Mouse (Mus musculus): ENCODE measurements at regions not wholly inside any gene's neighbourhood (a gene's known extent, or its start where the extent isn't known, plus 50 kb on each side); places are given as distances from the start of the nearest gene placed in this dataset.

DNA sequence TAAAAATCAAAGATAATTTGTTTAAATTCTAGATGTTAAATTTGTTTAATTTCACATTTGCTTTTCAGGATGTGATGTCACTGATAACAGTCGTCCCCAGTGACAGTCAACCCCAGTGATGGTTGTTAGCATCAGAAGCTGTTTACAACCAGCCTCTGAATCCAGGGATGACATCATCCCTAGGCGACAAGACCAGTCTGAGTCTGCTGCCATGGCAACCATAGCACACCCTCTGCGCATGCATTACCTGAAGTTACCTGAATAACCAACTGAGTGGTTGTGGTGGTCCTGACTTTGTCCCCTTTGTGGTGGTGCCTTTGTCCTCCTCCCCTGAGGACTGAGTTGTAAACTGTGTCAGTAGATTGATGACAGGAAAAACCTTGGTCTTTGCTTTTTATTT is 92.0 kb upstream of the Zfp644 start:
- WGBS, result 23% methylated on average over 3 of the region's 3 CpGs

DNA sequence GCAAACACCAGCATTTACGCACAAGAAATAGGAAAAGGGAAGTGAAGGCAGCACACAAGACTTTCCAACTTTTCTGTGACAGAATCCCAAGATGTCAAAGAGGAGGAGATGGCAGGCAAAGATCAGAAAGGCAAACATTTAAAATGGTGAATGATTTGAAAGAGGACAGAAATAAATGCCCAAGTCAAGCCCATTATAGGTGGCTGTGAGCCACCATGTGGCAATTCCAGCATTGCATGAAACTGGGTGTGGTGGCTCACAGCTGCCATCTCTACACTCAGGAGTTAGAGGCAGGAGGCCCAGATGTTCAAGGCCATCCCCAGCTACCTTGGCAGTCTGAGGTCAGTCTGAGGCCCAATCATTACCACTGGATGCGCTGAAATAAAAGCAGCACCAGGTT is 88.0 kb upstream of the Zfp644 start:
- no peaks in the 10 kb centered on the region for H3K4me1 ChIP-seq (ENCODE audit: control insufficient read depth, insufficient read depth, low read length)
- no peak overlapping the region for H3K4me2 ChIP-seq (ENCODE audit: low read depth, low read length)
- WGBS, result 66% methylated on average over 2 of the region's 2 CpGs

More for the DNA sequence above, 92.0 kb upstream of the Zfp644 start:
- ATAC-seq (ENCODE audit: insufficient read depth, low FRiP score), result no peak
- Histone ChIP-seq H3K27ac (ENCODE audit: low read length) (no peak overlapping the region), H3K36me3 (ENCODE audit: control insufficient read depth, insufficient read depth, low read length) (no peaks in the 10 kb centered on the region), H3K9ac (ENCODE audit: low read length) (no peak overlapping the region), H3K9me3 (replicated peaks; ENCODE audit: control insufficient read depth, low read length) (peaks cover 3% of the 10 kb centered on the region; the same call in 1 of the 2 replicates), H3K4me1 (ENCODE audit: control insufficient read depth, insufficient read depth, low read length) (no peaks in the 10 kb centered on the region), H3K4me2 (ENCODE audit: low read depth, low read length) (no peak overlapping the region), H3K27me3 (ENCODE audit: control insufficient read depth, insufficient read depth, low read length) (no peaks in the 10 kb centered on the region), H3K4me3 (replicated peaks; ENCODE audit: low read length) (no peak overlapping the region)

GRCm38 (mm10) chr5:106783864-106784609 is 87.0 kb upstream of the Zfp644 start:
- Histone ChIP-seq H3K4me2 (ENCODE audit: low read depth, low read length) (peak overlapping the region; percentile 34), H3K27ac (ENCODE audit: low read length) (no peak overlapping the region), H3K4me3 (replicated peaks; ENCODE audit: low read length) (0 out of 2 replicates have a peak overlapping the region, but pooled peaks have one; percentile 13), H3K9ac (ENCODE audit: low read length) (peak overlapping the region; percentile 14; the same call in 1 of the 2 replicates), H3K4me1 (ENCODE audit: control insufficient read depth, insufficient read depth, low read length) (no peaks in the 10 kb centered on the region), H3K9me3 (replicated peaks; ENCODE audit: control insufficient read depth, low read length) (peaks cover 3% of the 10 kb centered on the region; the same call in 1 of the 2 replicates), H3K27me3 (ENCODE audit: control insufficient read depth, insufficient read depth, low read length) (no peaks in the 10 kb centered on the region), H3K36me3 (ENCODE audit: control insufficient read depth, insufficient read depth, low read length) (no peaks in the 10 kb centered on the region)
- WGBS, result 14% methylated on average over 11 of the region's 11 CpGs
- ATAC-seq (ENCODE audit: insufficient read depth, low FRiP score), result no peak

More for the DNA sequence above, 88.0 kb upstream of the Zfp644 start:
- H3K27ac ChIP-seq (ENCODE audit: low read length), result no peak overlapping the region
- peaks cover 3% of the 10 kb centered on the region; the same call in 1 of the 2 replicates for H3K9me3 ChIP-seq (replicated peaks; ENCODE audit: control insufficient read depth, low read length)
- H3K27me3 ChIP-seq (ENCODE audit: control insufficient read depth, insufficient read depth, low read length), result no peaks in the 10 kb centered on the region
- no peak for ATAC-seq (ENCODE audit: insufficient read depth, low FRiP score)
- H3K9ac ChIP-seq (ENCODE audit: low read length), result no peak overlapping the region
- H3K36me3 ChIP-seq (ENCODE audit: control insufficient read depth, insufficient read depth, low read length), result no peaks in the 10 kb centered on the region
- H3K4me3 ChIP-seq (replicated peaks; ENCODE audit: low read length), result no peak overlapping the region

GRCm38 (mm10) chr5:106780749-106781148 is 83.7 kb upstream of the Zfp644 start:
- no peak for ATAC-seq (ENCODE audit: insufficient read depth, low FRiP score)
- no peak overlapping the region for H3K4me2 ChIP-seq (ENCODE audit: low read depth, low read length)
- no peak overlapping the region for H3K27ac ChIP-seq (ENCODE audit: low read length)
- H3K9me3 ChIP-seq (replicated peaks; ENCODE audit: control insufficient read depth, low read length), result peaks cover under 1% of the 10 kb centered on the region; the same call in 1 of the 2 replicates
- no peaks in the 10 kb centered on the region for H3K36me3 ChIP-seq (ENCODE audit: control insufficient read depth, insufficient read depth, low read length)
- no peak overlapping the region for H3K4me3 ChIP-seq (replicated peaks; ENCODE audit: low read length)
- 93% methylated on average over 10 of the region's 10 CpGs for WGBS
- no peak overlapping the region for H3K9ac ChIP-seq (ENCODE audit: low read length)
- H3K27me3 ChIP-seq (ENCODE audit: control insufficient read depth, insufficient read depth, low read length), result no peaks in the 10 kb centered on the region
- H3K4me1 ChIP-seq (ENCODE audit: control insufficient read depth, insufficient read depth, low read length), result 0 out of 2 replicates have a peak, but pooled peaks cover 5% of the 10 kb centered on the region

GRCm38 (mm10) chr5:106778176-106778781 is 81.2 kb upstream of the Zfp644 start:
- 0 out of 2 replicates have a peak, but pooled peaks cover 5% of the 10 kb centered on the region for H3K4me1 ChIP-seq (ENCODE audit: control insufficient read depth, insufficient read depth, low read length)
- WGBS, result 30% methylated on average over 8 of the region's 8 CpGs
- H3K27ac ChIP-seq (ENCODE audit: low read length), result no peak overlapping the region
- no peak for ATAC-seq (ENCODE audit: insufficient read depth, low FRiP score)
- H3K9ac ChIP-seq (ENCODE audit: low read length), result no peak overlapping the region
- H3K27me3 ChIP-seq (ENCODE audit: control insufficient read depth, insufficient read depth, low read length), result no peaks in the 10 kb centered on the region
- no peaks in the 10 kb centered on the region for H3K9me3 ChIP-seq (replicated peaks; ENCODE audit: control insufficient read depth, low read length)
- H3K36me3 ChIP-seq (ENCODE audit: control insufficient read depth, insufficient read depth, low read length), result no peaks in the 10 kb centered on the region
- H3K4me3 ChIP-seq (replicated peaks; ENCODE audit: low read length), result no peak overlapping the region
- no peak overlapping the region for H3K4me2 ChIP-seq (ENCODE audit: low read depth, low read length)

DNA sequence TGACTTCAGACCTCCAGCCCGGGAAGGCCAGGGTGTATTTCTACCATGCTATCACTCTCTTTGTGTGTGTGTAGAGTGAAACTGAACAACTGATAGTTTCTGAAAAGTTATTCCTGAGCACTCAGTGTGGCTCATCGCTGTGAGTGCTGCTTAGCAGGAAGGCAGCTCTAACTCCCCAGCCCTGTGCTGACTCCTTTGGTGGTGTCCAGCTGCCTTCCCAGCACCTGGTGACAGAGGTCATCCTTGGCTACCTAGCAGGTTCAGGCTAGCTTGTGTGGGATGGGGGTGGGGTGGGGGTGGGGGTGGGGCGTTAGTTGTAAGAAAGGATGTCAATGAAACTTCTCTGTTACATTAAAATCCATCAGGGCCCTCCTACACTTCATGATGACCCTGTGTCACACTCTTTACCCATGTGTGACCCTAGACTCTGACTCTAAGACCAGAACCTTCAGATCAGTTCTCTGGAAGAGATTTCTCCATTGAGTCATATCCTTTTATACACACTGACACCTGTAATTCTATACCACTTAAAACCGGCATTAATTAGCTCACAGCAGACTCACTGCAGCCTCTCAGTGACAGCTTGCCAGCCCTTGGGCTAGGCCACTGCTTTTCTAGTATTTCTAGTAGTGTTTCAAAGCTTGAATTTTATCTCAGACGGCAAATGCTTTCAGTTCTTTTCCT is 78.1 kb upstream of the Zfp644 start:
- H3K4me3 ChIP-seq (replicated peaks; ENCODE audit: low read length), result no peak overlapping the region
- H3K27ac ChIP-seq (ENCODE audit: low read length), result no peak overlapping the region
- no peaks in the 10 kb centered on the region for H3K27me3 ChIP-seq (ENCODE audit: control insufficient read depth, insufficient read depth, low read length)
- H3K4me2 ChIP-seq (ENCODE audit: low read depth, low read length), result no peak overlapping the region
- 49% methylated on average over 5 of the region's 5 CpGs for WGBS
- no peaks in the 10 kb centered on the region for H3K9me3 ChIP-seq (replicated peaks; ENCODE audit: control insufficient read depth, low read length)
- ATAC-seq (ENCODE audit: insufficient read depth, low FRiP score), result no peak
- no peaks in the 10 kb centered on the region for H3K36me3 ChIP-seq (ENCODE audit: control insufficient read depth, insufficient read depth, low read length)
- H3K9ac ChIP-seq (ENCODE audit: low read length), result no peak overlapping the region
- 0 out of 2 replicates have a peak, but pooled peaks cover 5% of the 10 kb centered on the region for H3K4me1 ChIP-seq (ENCODE audit: control insufficient read depth, insufficient read depth, low read length)

GRCm38 (mm10) chr5:106773201-106773934 is 76.3 kb upstream of the Zfp644 start:
- no peak overlapping the region for H3K27ac ChIP-seq (ENCODE audit: low read length)
- no peak overlapping the region for H3K4me3 ChIP-seq (replicated peaks; ENCODE audit: low read length)
- 0 out of 2 replicates have a peak, but pooled peaks cover 5% of the 10 kb centered on the region for H3K4me1 ChIP-seq (ENCODE audit: control insufficient read depth, insufficient read depth, low read length)
- H3K36me3 ChIP-seq (ENCODE audit: control insufficient read depth, insufficient read depth, low read length), result no peaks in the 10 kb centered on the region
- no peak overlapping the region for H3K4me2 ChIP-seq (ENCODE audit: low read depth, low read length)
- no peak overlapping the region for H3K9ac ChIP-seq (ENCODE audit: low read length)
- 61% methylated on average over 3 of the region's 3 CpGs for WGBS
- no peaks in the 10 kb centered on the region for H3K27me3 ChIP-seq (ENCODE audit: control insufficient read depth, insufficient read depth, low read length)
- ATAC-seq (ENCODE audit: insufficient read depth, low FRiP score), result no peak
- no peaks in the 10 kb centered on the region for H3K9me3 ChIP-seq (replicated peaks; ENCODE audit: control insufficient read depth, low read length)

GRCm38 (mm10) chr5:106771029-106771428 is 73.9 kb upstream of the Zfp644 start:
- no peaks in the 10 kb centered on the region for H3K9me3 ChIP-seq (replicated peaks; ENCODE audit: control insufficient read depth, low read length)

More at GRCm38 (mm10) chr5:106771029-106771428, 73.9 kb upstream of the Zfp644 start:
- Histone ChIP-seq H3K36me3 (ENCODE audit: control insufficient read depth, insufficient read depth, low read length) (no peaks in the 10 kb centered on the region), H3K4me2 (ENCODE audit: low read depth, low read length) (no peak overlapping the region), H3K27me3 (ENCODE audit: control insufficient read depth, insufficient read depth, low read length) (no peaks in the 10 kb centered on the region), H3K4me1 (ENCODE audit: control insufficient read depth, insufficient read depth, low read length) (no peaks in the 10 kb centered on the region), H3K4me3 (replicated peaks; ENCODE audit: low read length) (no peak overlapping the region), H3K27ac (ENCODE audit: low read length) (no peak overlapping the region), H3K9ac (ENCODE audit: low read length) (no peak overlapping the region)
- 67% methylated on average over 1 of the region's 1 CpGs for WGBS
- no peak for ATAC-seq (ENCODE audit: insufficient read depth, low FRiP score)

Measured in stomach, embryonic 16.5 days (tissue).